8 mouse cellular contexts compared by ENCODE assay signal in genomic region chr11:96622782-96623181, GRCm38 (mm10).
DNase-seq lines count a peak whose midpoint lies in the region; ATAC-seq and TF ChIP-seq lines count a peak whose summit lies in the region.

No protein-coding gene starts in this region.

- peak overlapping the region; percentile 71 for H3K4me3 ChIP-seq in megakaryocyte, embryonic 14.5 days (replicated peaks)
- no peak overlapping the region for H3K4me3 ChIP-seq in limb, embryonic 14.5 days (replicated peaks; ENCODE audit: low read length)
- H3K4me3 ChIP-seq in neural tube, embryonic 14.5 days (ENCODE audit: low read depth, low read length): no peak overlapping the region

- H3K9me3 ChIP-seq in megakaryocyte, embryonic 14.5 days: no peaks in the 10 kb centered on the region
- no peaks in the 10 kb centered on the region for H3K9me3 ChIP-seq in limb, embryonic 14.5 days (ENCODE audit: control insufficient read depth, low read length)
- no peaks in the 10 kb centered on the region for H3K9me3 ChIP-seq in neural tube, embryonic 14.5 days (ENCODE audit: control insufficient read depth, low read length)

- ATAC-seq in megakaryocyte, adult 5-6 weeks (ENCODE audit: poor library complexity, severe bottlenecking): no peak
- no peak for ATAC-seq in limb, embryonic 14.5 days (ENCODE audit: low FRiP score, low read depth)
- ATAC-seq in neural tube, embryonic 14.5 days (ENCODE audit: low read depth): peak; percentile 36; the same call in 1 of the 2 replicates

- WGBS in limb, embryonic 14.5 days: 9% methylated on average over 9 of the region's 9 CpGs
- 4% methylated on average over 9 of the region's 9 CpGs for WGBS in neural tube, embryonic 14.5 days

- H3K4me1 ChIP-seq in megakaryocyte, embryonic 14.5 days: peaks cover 26% of the 10 kb centered on the region
- no peaks in the 10 kb centered on the region for H3K4me1 ChIP-seq in limb, embryonic 14.5 days (ENCODE audit: control insufficient read depth, insufficient read depth, low read length)
- H3K4me1 ChIP-seq in neural tube, embryonic 14.5 days (ENCODE audit: control insufficient read depth, insufficient read depth, low read length): peaks cover 59% of the 10 kb centered on the region

- no peak overlapping the region for H3K27ac ChIP-seq in limb, embryonic 14.5 days (replicated peaks; ENCODE audit: low read depth, low read length)
- H3K27ac ChIP-seq in neural tube, embryonic 14.5 days (ENCODE audit: low read depth, low read length): peak overlapping the region; percentile 55; the same call in 1 of the 2 replicates

- peaks cover 35% of the 10 kb centered on the region for H3K27me3 ChIP-seq in megakaryocyte, embryonic 14.5 days (replicated peaks)
- H3K27me3 ChIP-seq in limb, embryonic 14.5 days (ENCODE audit: control insufficient read depth, insufficient read depth, low read length): peaks cover 44% of the 10 kb centered on the region
- H3K27me3 ChIP-seq in neural tube, embryonic 14.5 days (ENCODE audit: control insufficient read depth, insufficient read depth, low read length): no peaks in the 10 kb centered on the region

- no peaks in the 10 kb centered on the region for H3K36me3 ChIP-seq in megakaryocyte, embryonic 14.5 days (replicated peaks; ENCODE audit: low read length)
- H3K36me3 ChIP-seq in limb, embryonic 14.5 days (ENCODE audit: control insufficient read depth, insufficient read depth, low read length): no peaks in the 10 kb centered on the region
- no peaks in the 10 kb centered on the region for H3K36me3 ChIP-seq in neural tube, embryonic 14.5 days (ENCODE audit: control insufficient read depth, insufficient read depth, low read length)

- no peak overlapping the region for H3K4me2 ChIP-seq in limb, embryonic 14.5 days (replicated peaks; ENCODE audit: low read depth, low read length, severe bottlenecking)
- peak overlapping the region; percentile 21 for H3K4me2 ChIP-seq in neural tube, embryonic 14.5 days (ENCODE audit: low read depth, low read length)

- no peak overlapping the region for H3K9ac ChIP-seq in limb, embryonic 14.5 days (ENCODE audit: low read depth, low read length, severe bottlenecking)
- peak overlapping the region; percentile 8; the same call in 1 of the 2 replicates for H3K9ac ChIP-seq in neural tube, embryonic 14.5 days (replicated peaks; ENCODE audit: low read depth, low read length)

- intact Hi-C loops in heart, postnatal 14 days (cut with DNase I): loop anchor here (5.0 kb wide), 3 partner anchors 35 to 320 kb away; partner anchors contain the start of gene Hoxb5

- TF ChIP-seq POLR2A in limb, embryonic 14.5 days (IDR thresholded peaks at IDR 0.05; ENCODE audit: borderline replicate concordance, extremely low read depth, insufficient read depth, insufficient read length): no peak

- peak; percentile 13 to 48 for DNase-seq in adrenal gland, postnatal 4 days (ENCODE audit: low spot score in 2 of 2)
- peak; percentile 38 to 53 for DNase-seq in heart, postnatal 14 days
- peak; percentile 27 for DNase-seq in limb, embryonic 14.5 days (ENCODE audit: low spot score)
- no peak for DNase-seq in cerebellum, adult 18-20 months
- DNase-seq in layer of hippocampus, adult 18-20 months (ENCODE audit: low spot score in 2 of 2): no peak

Comparison
In these comparisons a context has a peak if more than half of its experiments do, and no peak if none do; other contexts are left out.
1. DNase-seq: peak in adrenal gland, postnatal 4 days (2 of 2), heart, postnatal 14 days (2 of 2) and limb, embryonic 14.5 days (single experiment); none in cerebellum, adult 18-20 months (0 of 2) and layer of hippocampus, adult 18-20 months (0 of 2).